Mouse (Mus musculus): Measurements from ENCODE around the gene Slc26a9.

Slc26a9 gene

DNA sequence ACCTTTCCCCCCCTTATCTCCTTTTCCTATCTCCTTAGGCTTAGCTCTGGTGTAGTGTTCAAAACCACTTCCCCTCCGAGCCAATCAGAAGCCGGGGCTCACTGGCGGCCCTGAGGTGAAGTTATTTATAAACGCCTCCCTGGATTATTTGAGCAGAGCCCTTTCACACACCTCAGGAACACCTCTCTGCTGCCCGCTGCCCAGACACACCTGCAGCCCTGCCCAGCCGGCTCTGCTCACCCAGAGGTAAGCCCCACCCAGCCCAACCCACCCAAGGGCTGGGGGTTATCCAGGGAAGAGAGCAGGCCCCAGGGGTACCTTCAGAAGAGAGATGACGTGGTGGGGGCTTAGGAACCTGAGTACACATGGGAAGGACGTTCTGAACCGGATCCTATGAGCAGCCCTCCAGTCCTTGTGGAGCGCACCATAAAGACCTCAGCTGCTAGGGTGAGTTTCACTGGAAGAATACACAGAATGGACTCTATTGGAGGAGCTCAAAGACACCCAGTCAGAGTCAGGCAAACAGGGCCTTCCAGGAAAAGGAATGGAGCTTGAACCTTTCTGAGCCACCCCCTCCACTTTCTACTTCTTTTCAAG is at the start of gene Slc26a9:
Gene Slc26a9, plus strand, starts transcription at position 155 of the 597 bp plus-strand sequence.
- DNase-seq (ENCODE audit: low spot score), result peak; percentile 51

DNA sequence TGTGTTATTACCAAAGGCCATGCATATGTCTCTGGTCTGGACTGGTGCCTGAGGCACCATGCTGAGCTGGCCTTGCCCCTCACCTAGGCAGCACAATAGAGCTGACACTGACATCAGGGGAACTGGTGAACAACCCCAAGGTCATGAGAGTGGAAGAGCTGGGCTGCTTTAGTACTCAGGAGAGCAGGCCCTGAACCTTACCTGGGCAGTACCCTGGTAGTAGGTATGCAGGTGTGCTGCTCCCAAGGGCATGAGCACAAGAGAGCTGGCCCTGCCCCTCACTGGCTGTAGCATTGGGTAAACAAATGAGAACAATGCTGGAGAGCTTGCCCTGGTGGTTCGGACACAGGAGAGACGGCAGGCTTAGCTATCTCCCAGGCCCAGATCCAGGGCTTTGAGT is 48.5 kb upstream of the Slc26a9 start:
- DNase-seq (ENCODE audit: low spot score), result no peak

DNA sequence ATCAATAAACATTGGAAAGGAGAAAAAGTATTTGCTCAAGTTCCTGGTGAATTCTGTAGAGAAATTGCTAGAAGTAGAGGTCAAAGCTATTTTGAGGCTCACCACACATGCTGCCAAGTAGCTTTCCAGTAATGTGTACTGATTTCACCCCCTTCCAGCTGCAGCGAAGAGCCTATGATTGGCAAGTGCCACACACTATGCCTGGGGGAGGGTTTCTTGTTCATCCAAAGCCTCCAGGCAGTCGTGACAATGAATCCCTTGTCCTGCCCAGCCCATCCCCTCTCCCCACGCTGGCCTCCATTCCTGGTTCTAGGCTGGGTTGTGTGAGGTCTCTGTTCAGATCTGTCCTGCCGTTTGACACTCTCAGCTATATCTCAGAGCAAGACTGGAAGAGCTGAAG is 47.5 kb upstream of the Slc26a9 start:
- no peak for DNase-seq (ENCODE audit: low spot score)

DNA sequence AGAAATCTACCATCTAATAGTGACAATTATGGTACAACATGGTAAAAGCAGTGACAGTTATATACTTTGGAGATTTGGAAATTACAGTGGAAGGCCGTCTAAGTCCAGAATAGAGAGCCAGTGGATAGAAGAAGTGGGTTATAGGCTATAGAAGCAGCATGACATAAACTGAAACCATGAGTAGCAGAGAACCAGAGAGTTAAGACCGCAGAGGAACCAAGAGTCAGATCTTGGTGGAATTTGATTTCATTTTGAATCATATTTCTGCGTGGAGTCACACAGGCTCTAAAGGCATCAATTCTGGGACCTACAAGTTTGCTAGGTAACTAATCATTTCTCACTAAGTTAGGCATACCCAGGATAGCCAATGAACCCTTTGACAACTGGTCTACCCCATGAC is 45.1 kb upstream of the Slc26a9 start:
- no peak for DNase-seq (ENCODE audit: low spot score)

DNA sequence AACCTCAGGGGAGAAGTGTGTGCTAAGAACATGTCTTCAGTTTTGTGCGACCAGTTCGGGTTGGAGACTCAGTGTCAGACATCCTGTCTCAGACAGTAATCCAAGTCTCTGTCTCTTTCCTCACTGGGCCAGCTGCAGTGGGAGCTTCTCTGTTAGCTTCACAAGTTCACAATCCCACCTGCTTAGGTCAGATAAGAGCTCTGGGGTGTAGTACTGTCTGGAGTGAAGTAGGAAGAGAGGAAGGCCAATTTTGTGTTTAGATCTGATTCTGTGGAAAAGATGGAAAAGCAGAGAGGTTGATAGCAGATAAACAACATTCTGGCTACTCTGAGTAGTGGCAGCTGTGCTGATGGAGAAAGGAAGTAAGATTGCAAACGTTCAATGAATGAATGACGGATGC is 44.2 kb upstream of the Slc26a9 start:
- no peak for DNase-seq (ENCODE audit: low spot score)

DNA sequence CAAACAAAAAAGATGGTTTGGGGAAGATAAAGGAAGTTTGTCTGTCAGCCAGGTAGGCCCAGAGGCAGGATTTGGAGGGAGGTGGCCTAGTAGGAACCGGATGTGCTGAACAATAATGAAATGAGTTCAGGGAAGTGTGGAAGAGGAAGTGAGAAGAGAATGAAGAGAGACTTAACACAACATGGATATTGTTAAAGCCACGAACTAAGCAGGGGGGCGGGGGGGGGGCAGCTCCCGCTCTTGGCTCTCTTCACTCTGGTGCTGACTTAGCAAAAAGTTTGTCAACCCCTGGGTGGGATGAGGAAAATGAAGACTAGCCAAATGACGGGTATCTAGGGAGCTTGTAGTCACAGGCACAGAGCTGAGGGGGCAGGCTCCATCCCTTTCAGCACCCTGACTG is 43.4 kb upstream of the Slc26a9 start:
- no peak for DNase-seq (ENCODE audit: low spot score)

DNA sequence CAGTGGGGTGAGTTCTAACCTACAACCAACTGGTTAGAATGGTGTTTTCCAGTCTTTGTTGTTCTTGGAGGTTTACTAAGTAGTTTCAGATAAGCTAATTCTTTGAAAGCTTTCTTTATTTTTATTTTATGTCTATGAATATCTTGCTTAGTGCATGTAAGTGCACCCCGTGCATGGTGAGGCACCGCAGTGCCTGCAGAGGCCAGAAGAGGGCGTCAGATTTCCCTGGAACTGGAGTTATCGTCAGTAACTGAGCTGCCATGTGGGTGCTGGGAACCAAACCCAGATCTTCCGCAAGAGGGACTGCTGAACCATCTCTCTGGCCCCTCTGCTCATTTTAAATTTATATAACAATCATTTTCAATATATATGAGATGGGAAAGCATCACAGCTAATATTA is 42.4 kb upstream of the Slc26a9 start:
- DNase-seq (ENCODE audit: low spot score), result no peak

DNA sequence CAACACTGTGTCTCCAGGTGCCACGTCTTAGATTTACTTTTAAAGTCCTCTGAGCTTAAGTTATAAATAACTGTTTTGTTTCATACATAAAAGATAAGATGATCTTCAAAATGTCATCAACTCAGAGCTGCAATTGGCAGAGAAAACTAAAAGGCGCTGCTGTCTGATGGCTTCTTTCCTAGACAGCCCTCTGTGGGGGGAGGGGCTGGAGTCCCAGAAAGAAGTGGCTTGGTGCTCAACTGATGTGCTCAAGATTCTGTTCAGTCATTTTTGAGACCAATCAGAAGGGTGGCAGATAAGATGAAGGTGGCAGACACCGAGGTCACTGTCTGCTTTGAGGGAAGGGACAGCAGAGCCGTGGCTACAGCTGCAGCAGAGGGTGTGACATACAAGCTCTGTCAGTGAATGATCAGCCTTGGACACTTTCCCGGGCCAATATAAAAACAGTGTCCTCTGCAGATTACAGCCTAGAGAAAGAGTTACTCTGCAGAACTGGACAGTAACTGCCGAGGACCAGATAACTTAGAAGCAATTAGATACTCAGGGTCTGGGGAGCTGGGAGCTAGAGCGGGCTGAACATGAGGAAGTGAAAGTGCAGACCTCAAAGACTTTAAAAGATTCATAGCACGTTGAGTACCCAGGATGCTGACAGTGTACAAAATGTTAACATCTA is 41.6 kb upstream of the Slc26a9 start:
- DNase-seq (ENCODE audit: low spot score), result no peak

DNA sequence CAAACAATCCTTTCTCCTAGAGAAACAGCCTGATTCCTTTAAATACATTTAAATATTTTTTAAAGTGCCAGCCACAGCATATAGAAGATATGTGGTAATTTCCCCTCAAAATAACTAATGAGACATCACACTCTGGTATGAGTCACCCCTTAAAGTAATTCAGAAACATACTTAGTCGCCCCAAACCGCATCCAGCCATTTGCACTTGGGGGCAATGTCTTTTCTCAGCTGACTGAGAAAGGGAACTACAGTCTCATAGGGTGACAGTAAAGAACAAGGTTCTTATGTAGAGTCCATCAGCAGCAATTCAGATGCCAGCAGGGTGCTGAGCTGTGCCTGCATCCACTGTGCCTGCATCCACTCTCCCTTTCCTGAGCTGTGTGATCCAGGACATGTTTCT is 40.3 kb upstream of the Slc26a9 start:
- DNase-seq (ENCODE audit: low spot score), result no peak

DNA sequence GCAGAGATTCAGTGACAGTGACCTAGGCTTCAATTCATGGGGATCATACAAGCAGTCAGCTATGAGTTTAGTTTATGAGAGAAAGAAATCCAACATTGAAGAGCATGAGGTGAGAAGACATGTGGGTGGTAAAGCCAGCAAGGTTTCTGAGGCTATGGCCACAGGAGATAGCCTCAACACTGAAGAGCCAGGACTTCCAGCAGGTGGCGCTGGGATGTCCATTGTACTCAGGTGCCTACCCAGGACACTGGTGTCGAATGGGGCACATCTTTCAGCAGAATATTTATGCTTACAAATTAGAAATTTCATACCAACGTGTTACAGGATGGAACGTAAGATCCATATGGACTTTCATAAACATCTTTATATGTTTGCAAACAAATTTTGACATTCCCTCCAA is 35.5 kb upstream of the Slc26a9 start:
- peak; percentile 70 for DNase-seq (ENCODE audit: low spot score)

DNA sequence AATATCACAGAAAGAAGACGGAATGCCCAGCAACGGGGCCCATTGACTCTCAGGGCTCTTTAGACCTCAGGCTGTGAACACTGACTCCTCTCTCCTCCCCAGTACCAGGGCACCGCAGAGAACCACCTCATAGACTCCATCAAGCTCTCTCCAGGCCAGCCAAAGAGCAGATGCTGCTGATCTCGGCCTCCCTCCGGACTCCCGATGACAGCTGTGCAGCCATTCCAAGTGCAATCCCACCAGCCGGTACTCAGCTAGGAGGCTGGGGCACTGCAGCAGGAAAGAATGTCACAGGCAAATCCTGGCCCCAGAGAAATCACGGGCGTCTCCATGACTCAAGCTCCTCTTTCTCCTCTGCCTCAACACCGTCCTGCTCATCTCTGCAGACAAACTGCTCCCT is 32.3 kb upstream of the Slc26a9 start:
- DNase-seq (ENCODE audit: low spot score), result no peak

DNA sequence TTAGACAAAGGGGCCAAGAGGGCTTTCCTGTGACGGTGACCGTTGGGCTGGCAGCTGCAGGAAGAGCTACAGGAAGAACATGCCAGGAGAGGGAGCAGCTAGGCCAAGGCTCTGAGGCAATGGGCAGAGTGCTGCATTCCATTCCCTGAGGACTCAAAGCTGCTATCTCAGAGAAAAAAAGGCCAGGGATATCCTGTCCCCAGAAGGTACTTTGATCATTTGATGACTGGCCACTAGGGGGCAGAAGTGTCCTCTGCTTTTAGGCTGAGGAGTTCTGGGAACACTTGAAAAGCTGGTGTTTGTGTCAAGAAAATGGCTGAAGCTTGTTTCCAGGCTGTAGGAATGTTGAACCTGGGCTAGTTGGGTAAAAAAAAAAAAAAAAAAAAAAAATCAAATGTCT is 31.4 kb upstream of the Slc26a9 start:
- peak; percentile 90 for DNase-seq (ENCODE audit: low spot score)

DNA sequence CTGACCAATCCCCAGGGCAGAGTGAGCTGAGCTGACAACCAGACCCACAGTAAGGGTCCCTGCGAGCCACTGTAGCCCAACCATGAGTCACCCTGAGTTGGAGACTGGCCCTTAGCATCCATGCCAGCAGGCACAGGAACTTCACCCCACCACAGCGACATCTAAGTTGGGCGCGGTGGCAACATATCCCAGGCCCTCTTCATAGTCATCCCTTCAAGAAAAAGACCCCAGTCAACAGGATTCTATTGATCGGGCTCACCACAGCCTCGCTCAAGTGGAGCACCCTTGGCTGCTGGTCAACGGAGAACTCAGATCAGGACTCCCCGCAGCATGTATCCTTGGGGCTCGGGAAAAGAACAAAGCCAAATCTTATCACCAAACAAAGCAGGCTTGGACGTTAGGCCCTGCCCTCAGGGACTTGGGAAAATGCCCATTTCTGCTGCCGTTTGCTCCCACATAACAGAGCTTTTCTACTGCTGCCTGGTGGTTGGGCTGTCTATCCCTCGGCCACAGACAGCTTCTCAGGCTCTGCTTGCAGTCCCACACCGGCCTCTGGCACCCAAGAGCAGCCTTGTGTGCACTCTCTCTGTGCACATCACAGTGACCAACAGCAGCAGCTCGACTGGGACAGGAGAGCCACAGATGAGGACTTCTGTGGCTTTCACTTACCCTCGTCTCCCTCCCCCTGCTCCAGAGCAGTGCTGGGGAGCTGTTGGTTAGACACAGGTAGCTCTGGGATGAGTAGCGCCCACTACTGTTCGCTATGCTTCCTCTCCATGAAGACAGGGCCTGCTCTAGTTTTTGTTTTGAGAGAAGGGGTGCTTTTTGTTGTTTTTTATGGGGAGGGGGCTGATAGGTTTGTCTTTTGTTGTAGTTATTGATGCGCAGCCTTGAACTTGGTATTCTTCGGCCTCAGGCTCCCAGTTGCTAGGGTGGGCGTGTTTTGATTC is 29.2 kb upstream of the Slc26a9 start:
- no peak for DNase-seq (ENCODE audit: low spot score)

DNA sequence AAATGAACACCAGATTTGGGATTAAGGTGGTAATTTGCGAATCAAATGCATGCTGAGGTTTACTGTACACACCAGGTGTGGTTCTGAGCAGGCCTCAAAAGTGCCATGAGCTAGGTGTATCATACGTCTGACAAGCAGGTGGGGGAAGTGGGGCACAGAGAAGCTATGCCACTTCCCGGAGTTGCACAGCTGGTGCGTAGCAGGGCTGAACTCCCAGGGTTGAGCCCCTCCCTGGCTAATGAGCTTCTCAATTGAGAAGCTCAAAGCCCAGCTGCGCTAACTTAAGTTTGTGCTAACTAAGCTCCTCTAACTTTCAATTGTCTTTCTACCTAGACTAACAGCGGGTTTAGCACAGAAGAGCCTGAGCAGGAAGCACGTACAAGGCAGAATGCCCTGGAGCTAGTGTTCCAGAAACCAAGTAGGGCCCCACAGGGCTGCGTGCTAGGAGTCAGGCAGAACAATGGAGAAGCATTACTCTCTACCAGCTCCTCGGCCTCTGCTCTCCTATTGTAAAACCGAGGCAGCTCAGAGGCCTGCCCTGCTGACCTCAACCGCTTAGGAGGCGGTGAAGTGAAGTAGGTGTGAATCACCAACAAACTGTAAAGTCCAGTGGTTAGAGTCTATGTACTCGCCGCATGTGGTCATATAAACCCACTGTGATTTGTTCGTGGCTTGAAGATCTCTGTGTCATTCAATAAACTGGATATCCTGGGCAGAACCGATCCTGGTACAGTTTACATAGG is 24.7 kb upstream of the Slc26a9 start:
- DNase-seq (ENCODE audit: low spot score), result no peak

DNA sequence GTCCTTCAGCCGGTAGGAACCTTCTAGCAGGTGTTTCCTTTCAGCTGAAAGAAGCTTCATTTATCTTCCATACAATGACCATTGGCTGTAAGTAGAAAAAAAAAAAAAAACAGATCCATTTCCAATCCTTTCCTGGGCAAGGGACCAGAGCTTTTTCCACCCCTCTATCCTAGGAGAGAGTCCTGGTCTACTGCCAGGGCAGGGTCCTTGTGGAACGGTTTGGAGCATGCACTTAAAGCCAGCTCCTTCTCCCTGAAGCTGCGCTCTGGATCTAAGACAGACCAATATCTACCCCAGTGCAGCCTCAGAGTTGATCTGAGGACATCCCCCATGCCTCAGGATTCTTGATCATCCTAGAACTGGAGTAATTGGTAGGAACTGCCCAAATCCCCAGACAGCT is 21.8 kb upstream of the Slc26a9 start:
- DNase-seq (ENCODE audit: low spot score), result no peak

DNA sequence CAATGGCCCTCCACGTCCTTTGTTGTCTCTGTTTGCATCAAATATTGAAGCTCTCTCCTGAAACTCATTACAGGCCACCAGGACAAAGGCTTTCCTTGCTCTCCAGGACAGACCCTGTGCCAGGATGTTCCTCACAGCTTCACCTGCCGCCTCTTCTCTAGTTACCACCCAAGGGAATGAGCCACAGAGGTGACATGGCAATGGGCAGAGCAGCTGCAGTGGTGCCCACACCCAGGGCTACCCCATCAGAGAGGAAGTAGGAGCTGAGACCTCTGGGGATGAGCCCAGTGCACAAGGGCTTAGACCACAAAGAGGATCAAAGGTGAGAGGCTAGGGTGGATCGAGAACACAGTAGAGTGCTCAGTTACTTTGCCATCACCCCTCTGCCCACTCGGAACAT is 20.3 kb upstream of the Slc26a9 start:
- DNase-seq (ENCODE audit: low spot score), result no peak

DNA sequence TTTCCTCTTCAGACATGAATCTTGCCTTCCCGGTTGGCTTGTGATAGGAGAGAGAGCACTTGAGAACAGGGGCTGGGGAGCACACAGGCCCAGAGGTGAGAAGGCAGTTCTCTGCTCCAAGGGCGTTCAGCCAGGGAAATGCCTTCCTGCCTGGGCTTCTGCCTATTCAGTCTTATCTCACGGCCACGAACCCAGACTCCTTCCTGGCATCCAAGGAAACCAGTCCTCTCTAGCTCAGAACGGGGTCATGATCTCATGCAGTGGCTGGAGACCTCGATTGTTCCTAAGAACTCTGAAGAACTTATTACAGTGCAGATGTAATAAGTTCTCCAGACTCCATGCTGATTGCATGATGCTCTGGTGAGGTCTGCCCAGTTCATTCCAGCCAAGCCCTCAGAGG is 17.2 kb upstream of the Slc26a9 start:
- DNase-seq (ENCODE audit: low spot score), result no peak

DNA sequence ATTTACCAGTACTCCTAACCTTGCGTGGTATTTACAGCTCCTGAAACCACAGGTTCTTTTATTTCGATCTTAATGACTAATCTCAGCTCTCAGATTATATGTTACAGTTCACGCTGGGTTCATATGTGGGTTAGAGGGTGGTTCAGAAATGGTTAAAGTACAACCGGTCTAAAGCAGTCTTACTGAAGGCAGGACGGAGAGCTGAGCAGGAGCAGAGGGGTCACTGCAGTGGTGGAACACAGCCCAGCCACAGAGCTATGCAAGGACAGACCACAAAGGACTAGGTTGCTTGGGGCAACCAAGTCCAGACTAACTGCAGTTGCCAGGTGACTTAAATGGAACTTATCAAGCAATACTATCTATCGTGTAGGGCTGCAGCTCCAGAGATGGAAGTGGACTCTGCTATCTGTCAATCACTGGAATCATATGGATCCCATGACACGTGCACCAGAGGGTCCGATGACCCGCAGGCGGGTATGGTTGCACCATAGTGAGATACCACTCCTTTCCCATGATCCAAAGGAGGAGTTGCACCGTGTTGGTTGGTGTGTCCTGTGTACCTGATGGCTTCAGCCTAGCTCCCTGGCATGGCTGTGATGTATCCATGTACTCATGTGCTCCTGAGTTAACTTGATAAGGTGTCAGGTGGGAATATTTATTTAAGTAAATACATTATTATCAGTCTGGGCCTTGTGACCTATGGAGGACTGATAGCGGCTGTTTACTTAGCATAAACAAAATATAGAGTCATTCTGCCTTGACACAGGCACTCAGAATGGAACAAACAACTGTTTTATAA is 13.0 kb upstream of the Slc26a9 start:
- DNase-seq (ENCODE audit: low spot score), result no peak

DNA sequence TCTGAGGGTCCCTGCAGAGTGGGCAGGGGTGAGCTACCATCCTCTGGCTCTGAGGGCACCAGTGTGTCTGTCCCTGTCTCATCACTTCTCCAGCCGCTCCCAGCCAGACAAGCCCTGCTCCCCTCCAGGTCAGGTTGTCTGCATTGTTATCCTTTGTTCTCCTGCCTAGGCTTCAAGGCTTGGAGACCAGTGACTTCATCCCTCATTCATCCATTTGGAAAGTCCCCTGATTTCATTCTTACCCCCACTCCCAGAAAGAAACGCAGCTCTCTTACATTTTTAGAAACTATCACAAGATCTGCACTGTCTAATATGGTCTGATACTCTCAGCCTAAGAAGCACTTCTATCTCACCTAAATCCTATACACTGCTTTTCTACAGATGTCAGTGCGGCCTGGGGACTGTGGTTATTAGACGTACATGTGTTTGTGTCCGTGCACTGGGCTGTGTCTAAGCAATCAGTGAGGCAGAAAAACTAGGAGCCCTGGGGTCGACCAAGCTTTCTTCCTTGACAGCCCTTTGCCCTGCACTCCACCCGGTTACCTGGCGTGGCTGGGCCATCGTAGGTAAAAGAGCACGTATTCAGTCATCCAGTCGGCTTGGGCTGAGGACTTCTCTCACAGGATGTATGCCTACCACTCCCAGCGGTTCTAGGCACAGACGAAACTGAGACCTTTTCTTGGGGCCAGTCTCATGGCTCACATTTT is 10.2 kb upstream of the Slc26a9 start:
- no peak for DNase-seq (ENCODE audit: low spot score)

DNA sequence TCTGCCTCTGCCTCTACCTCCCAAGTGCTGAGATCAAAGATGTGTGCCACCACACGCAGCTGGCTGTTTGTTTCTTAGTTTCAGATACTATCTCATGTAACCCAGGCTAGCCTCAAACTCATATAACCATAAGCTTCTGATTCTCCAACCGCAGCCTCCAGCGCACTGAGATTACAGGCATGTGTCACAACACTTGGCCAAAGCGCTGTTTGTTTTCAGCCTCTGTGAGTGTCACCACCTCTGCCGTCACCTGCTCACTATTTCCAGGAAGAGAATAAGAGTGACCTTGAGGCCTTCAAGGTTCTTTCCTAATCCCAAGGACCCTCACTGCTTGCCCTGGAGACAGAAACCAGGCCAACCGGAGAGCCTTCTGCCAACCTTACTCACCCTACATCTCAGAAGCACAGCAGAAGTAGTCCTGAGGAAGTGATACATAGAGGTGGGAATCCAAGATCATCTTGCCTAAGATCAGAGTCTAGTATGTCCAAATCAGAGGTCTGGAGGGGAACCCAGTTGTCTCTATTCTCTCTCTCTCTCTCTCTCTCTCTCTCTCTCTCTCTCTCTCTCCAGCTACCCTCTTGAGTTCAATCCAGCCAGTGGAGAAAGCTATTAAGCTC is 9.1 kb upstream of the Slc26a9 start:
- no peak for DNase-seq (ENCODE audit: low spot score)
